In the genomic region with DNA sequence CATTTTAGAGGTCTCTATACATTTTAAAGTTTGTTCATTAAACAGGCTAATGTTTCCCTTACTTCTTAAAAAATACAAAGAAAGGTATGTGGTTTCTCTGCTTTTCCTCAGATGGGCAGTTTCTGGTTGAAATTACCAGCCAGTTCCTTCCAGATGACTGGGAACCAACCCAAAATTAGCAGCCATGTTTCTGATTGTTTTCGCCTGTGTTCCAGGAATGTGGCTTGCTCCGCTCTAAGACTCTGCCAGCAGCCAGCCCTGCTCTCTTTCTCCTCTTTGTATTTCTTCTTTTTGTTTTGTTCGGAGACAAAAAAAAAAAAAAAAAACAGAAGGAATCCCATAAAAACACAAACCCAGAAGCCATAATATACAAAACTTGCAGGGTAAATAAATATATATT, we compare ENCODE assay signal across 16 mouse cellular contexts. TPM values are rescaled to one million over a fixed set of nuclear protein-coding genes. Genes with fewer than 3 reads are reported as not detected.
A peak's percentile ranks its signal among the peaks of the same experiment; 100 is the strongest.
DNase-seq lines count a peak whose midpoint lies in the region; ATAC-seq and TF ChIP-seq lines count a peak whose summit lies in the region.
"Had no signal": no experiment of that assay in that cellular context is flagged by ENCODE, and none has a peak within 500 bp of the region (broad histone marks: within the 10 kb centered on the region; RNA-seq: fewer than 3 reads in every experiment).

No protein-coding gene starts in this region.

- H3K4me1 ChIP-seq in forebrain, postnatal 0 days (ENCODE audit: insufficient read depth) = no peaks in the 10 kb centered on the region
- H3K4me1 ChIP-seq in forebrain, embryonic 11.5 days (replicated peaks; ENCODE audit: control insufficient read depth, insufficient read depth, low read length) = no peaks in the 10 kb centered on the region
- no peaks in the 10 kb centered on the region for H3K4me1 ChIP-seq in lung, embryonic 14.5 days (ENCODE audit: insufficient read depth)
- H3K4me1 ChIP-seq in neural tube, embryonic 15.5 days = no peaks in the 10 kb centered on the region
- H3K4me1 ChIP-seq: midbrain, embryonic 10.5 days had no signal

- TF ChIP-seq CTCF in forebrain, postnatal 0 days (IDR thresholded peaks at IDR 0.05; ENCODE audit: low read depth) = no peak
- no peak for TF ChIP-seq CTCF in lung, embryonic 14.5 days (IDR thresholded peaks at IDR 0.05; ENCODE audit: low read depth)

- H3K27ac ChIP-seq in forebrain, postnatal 0 days (ENCODE audit: low read depth, low read length) = no peak overlapping the region
- no peak overlapping the region for H3K27ac ChIP-seq in forebrain, embryonic 11.5 days (ENCODE audit: low read depth, low read length)
- H3K27ac ChIP-seq in lung, embryonic 14.5 days (ENCODE audit: low read depth) = no peak overlapping the region
- no peak overlapping the region for H3K27ac ChIP-seq in neural tube, embryonic 15.5 days (replicated peaks)
- H3K27ac ChIP-seq: forebrain, embryonic 10.5 days; lung, embryonic 15.5 days; midbrain, embryonic 10.5 days had no signal

- H3K9me3 ChIP-seq in forebrain, postnatal 0 days (ENCODE audit: low read length) = no peaks in the 10 kb centered on the region
- no peaks in the 10 kb centered on the region for H3K9me3 ChIP-seq in forebrain, embryonic 11.5 days (ENCODE audit: control insufficient read depth, low read length)
- no peaks in the 10 kb centered on the region for H3K9me3 ChIP-seq in lung, embryonic 14.5 days (ENCODE audit: low read depth, low read length)
- no peaks in the 10 kb centered on the region for H3K9me3 ChIP-seq in neural tube, embryonic 15.5 days (replicated peaks)
- H3K9me3 ChIP-seq: forebrain, embryonic 10.5 days; limb, embryonic 12.5 days; lung, embryonic 15.5 days; midbrain, embryonic 10.5 days had no signal

- DNase-seq in forebrain, postnatal 0 days = peak; percentile 33
- no peak for DNase-seq in forebrain, embryonic 11.5 days (ENCODE audit: low spot score)
- peak; percentile 47 for DNase-seq in lung, embryonic 14.5 days
- no peak for DNase-seq in lung, postnatal 4 days
- DNase-seq in NIH3T3 (ENCODE audit: low read depth) = peak; percentile 79
- DNase-seq in fibroblast of lung, adult 2 months (ENCODE audit: low read depth) = peak; percentile 62
- DNase-seq: adrenal gland, adult 2 months; cerebellum, adult 9-10 months; thymus, postnatal 4 days had no signal

- H3K9ac ChIP-seq in forebrain, postnatal 0 days = no peak overlapping the region
- no peak overlapping the region for H3K9ac ChIP-seq in forebrain, embryonic 11.5 days (ENCODE audit: low read length)
- no peak overlapping the region for H3K9ac ChIP-seq in lung, embryonic 14.5 days
- no peak overlapping the region for H3K9ac ChIP-seq in neural tube, embryonic 15.5 days (replicated peaks)
- H3K9ac ChIP-seq: limb, embryonic 12.5 days; lung, embryonic 15.5 days had no signal

- no peak overlapping the region for H3K4me2 ChIP-seq in forebrain, postnatal 0 days (ENCODE audit: low read depth)
- no peak overlapping the region for H3K4me2 ChIP-seq in forebrain, embryonic 11.5 days (ENCODE audit: low read depth, low read length, severe bottlenecking)
- H3K4me2 ChIP-seq in lung, embryonic 14.5 days = no peak overlapping the region
- no peak overlapping the region for H3K4me2 ChIP-seq in neural tube, embryonic 15.5 days
- H3K4me2 ChIP-seq: limb, embryonic 12.5 days; lung, embryonic 15.5 days had no signal

- WGBS in forebrain, postnatal 0 days = 15% methylated on average over 3 of the region's 3 CpGs
- 45% methylated on average over 3 of the region's 3 CpGs for WGBS in forebrain, embryonic 11.5 days
- WGBS in lung, embryonic 14.5 days = 52% methylated on average over 3 of the region's 3 CpGs
- WGBS in neural tube, embryonic 15.5 days = 47% methylated on average over 3 of the region's 3 CpGs

- no peak overlapping the region for H3K4me3 ChIP-seq in forebrain, postnatal 0 days (ENCODE audit: low read depth, low read length)
- no peak overlapping the region for H3K4me3 ChIP-seq in forebrain, embryonic 11.5 days (ENCODE audit: low read depth, low read length)
- no peak overlapping the region for H3K4me3 ChIP-seq in lung, embryonic 14.5 days (ENCODE audit: low read depth, low read length)
- H3K4me3 ChIP-seq in neural tube, embryonic 15.5 days (replicated peaks) = no peak overlapping the region
- H3K4me3 ChIP-seq: forebrain, embryonic 10.5 days; limb, embryonic 12.5 days; lung, embryonic 15.5 days; midbrain, embryonic 10.5 days had no signal

- no peak for ATAC-seq in forebrain, postnatal 0 days
- ATAC-seq in forebrain, embryonic 11.5 days (replicated peaks; ENCODE audit: low FRiP score) = no peak
- no peak for ATAC-seq in lung, embryonic 14.5 days (ENCODE audit: insufficient read depth)
- ATAC-seq in neural tube, embryonic 15.5 days (ENCODE audit: low FRiP score) = no peak
- ATAC-seq: intestine, embryonic 16.5 days had no signal

- H3K36me3 ChIP-seq in forebrain, postnatal 0 days (ENCODE audit: insufficient read depth) = no peaks in the 10 kb centered on the region
- H3K36me3 ChIP-seq in forebrain, embryonic 11.5 days (ENCODE audit: control insufficient read depth, insufficient read depth, low read length) = no peaks in the 10 kb centered on the region
- H3K36me3 ChIP-seq in lung, embryonic 14.5 days (ENCODE audit: insufficient read depth) = no peaks in the 10 kb centered on the region
- no peaks in the 10 kb centered on the region for H3K36me3 ChIP-seq in neural tube, embryonic 15.5 days
- H3K36me3 ChIP-seq: forebrain, embryonic 10.5 days; limb, embryonic 12.5 days; lung, embryonic 15.5 days; midbrain, embryonic 10.5 days had no signal

- H3K27me3 ChIP-seq in forebrain, postnatal 0 days (ENCODE audit: insufficient read depth, low read length) = no peaks in the 10 kb centered on the region
- H3K27me3 ChIP-seq in forebrain, embryonic 11.5 days (ENCODE audit: control insufficient read depth, insufficient read depth, low read length) = no peaks in the 10 kb centered on the region
- no peaks in the 10 kb centered on the region for H3K27me3 ChIP-seq in lung, embryonic 14.5 days (ENCODE audit: insufficient read depth, low read length)
- no peaks in the 10 kb centered on the region for H3K27me3 ChIP-seq in neural tube, embryonic 15.5 days (replicated peaks)
- H3K27me3 ChIP-seq: limb, embryonic 12.5 days; lung, embryonic 15.5 days had no signal

RNA-seq across cellular contexts. Expression of a gene that starts 13.9 kb away (rescaled TPM):
- 0.31 TPM in 1 of 2 replicates, not detected in the other for total RNA-seq in forebrain, postnatal 0 days (2014; rRNA removed)
- polyA plus RNA-seq in forebrain, postnatal 0 days (2015; fragmentation: Nextera tagmentation; extraction: Ambion mirVana) = 0.10 TPM in 1 of 2 replicates, not detected in the other
- polyA plus RNA-seq in forebrain, embryonic 11.5 days (2014; fragmentation: Nextera tagmentation; extraction: Ambion mirVana) = 0.05 and 0.13 TPM in 2 replicates
- 0.04 TPM in 1 of 2 replicates, not detected in the other for polyA plus RNA-seq in lung, embryonic 14.5 days (2014; fragmentation: Nextera tagmentation; extraction: Ambion mirVana)
- polyA plus RNA-seq in neural tube, embryonic 15.5 days (2015; fragmentation: Nextera tagmentation; extraction: Ambion mirVana) = 0.49 and 0.66 TPM in 2 replicates
- polyA plus RNA-seq: C2C12; intestine, embryonic 16.5 days; lung, embryonic 15.5 days had no signal

RNA-seq across cellular contexts. Expression of a gene that starts 38.4 kb away (rescaled TPM):
- total RNA-seq in forebrain, postnatal 0 days (2014; rRNA removed) = 127 and 170 TPM in 2 replicates
- 251 and 283 TPM in 2 replicates for polyA plus RNA-seq in forebrain, postnatal 0 days (2015; fragmentation: Nextera tagmentation; extraction: Ambion mirVana)
- polyA plus RNA-seq in forebrain, embryonic 11.5 days (2014; fragmentation: Nextera tagmentation; extraction: Ambion mirVana) = 95.8 and 100.0 TPM in 2 replicates
- polyA plus RNA-seq in lung, embryonic 14.5 days (2014; fragmentation: Nextera tagmentation; extraction: Ambion mirVana) = 110 and 127 TPM in 2 replicates
- polyA plus RNA-seq in neural tube, embryonic 15.5 days (2015; fragmentation: Nextera tagmentation; extraction: Ambion mirVana) = 216 and 252 TPM in 2 replicates

RNA-seq across cellular contexts. Expression of a gene that starts 38.6 kb away (rescaled TPM):
- total RNA-seq in forebrain, postnatal 0 days (2014; rRNA removed) = 43.5 and 45.7 TPM in 2 replicates
- polyA plus RNA-seq in forebrain, postnatal 0 days (2015; fragmentation: Nextera tagmentation; extraction: Ambion mirVana) = 20.9 and 23.6 TPM in 2 replicates
- 7.8 and 8.1 TPM in 2 replicates for polyA plus RNA-seq in forebrain, embryonic 11.5 days (2014; fragmentation: Nextera tagmentation; extraction: Ambion mirVana)
- 12.7 and 13.0 TPM in 2 replicates for polyA plus RNA-seq in lung, embryonic 14.5 days (2014; fragmentation: Nextera tagmentation; extraction: Ambion mirVana)
- 16.0 and 16.6 TPM in 2 replicates for polyA plus RNA-seq in neural tube, embryonic 15.5 days (2015; fragmentation: Nextera tagmentation; extraction: Ambion mirVana)

Comparison
In these comparisons a context has a peak if more than half of its experiments do, and no peak if none do; other contexts are left out.
1. DNase-seq: peak in forebrain, postnatal 0 days (single experiment), lung, embryonic 14.5 days (single experiment), NIH3T3 (single experiment) and fibroblast of lung, adult 2 months (single experiment); none in forebrain, embryonic 11.5 days (single experiment) and lung, postnatal 4 days (0 of 2).